Mouse (Mus musculus) forebrain, embryonic 11.5 days (tissue): ENCODE data around the gene Tpo. TPM values are rescaled to one million over a fixed set of nuclear protein-coding genes. Genes with fewer than 3 reads are reported as not detected.

Source experiments
- ATAC-seq: fragments of 200-750 bp; cut with Nextera tagmentation; replicated peaks from 2 replicates; pipeline ENCODE4 v1.8.0; 2017; ENCODE audit warnings: moderate TSS enrichment; ENCODE audit not compliant: low FRiP score
- DNase-seq: peaks from one replicate; pipeline ENCODE4 v3.0.0-alpha.2; 2017; ENCODE audit warnings: low spot score
- H3K27ac ChIP-seq: fragments of 300-500 bp; sonication (generic); 2 replicates; pipeline ENCODE4 v1.5.1; 2014; ENCODE audit warnings: low read depth, low read length
- H3K27me3 ChIP-seq: fragments of 300-500 bp; sonication (generic); 2 replicates; pipeline ENCODE4 v1.6.1; 2014; ENCODE audit warnings: mild to moderate bottlenecking, low read length, mixed read lengths; ENCODE audit not compliant: control insufficient read depth, insufficient read depth
- H3K36me3 ChIP-seq: fragments of 300-500 bp; sonication (generic); 2 replicates; pipeline ENCODE4 v1.6.1; 2014; ENCODE audit warnings: mild to moderate bottlenecking, low read length, moderate library complexity, mixed read lengths; ENCODE audit not compliant: control insufficient read depth, insufficient read depth
- H3K4me1 ChIP-seq: fragments of 300-500 bp; sonication (generic); replicated peaks from 2 replicates; pipeline ENCODE4 v1.6.1; 2014; ENCODE audit warnings: low read length, mixed read lengths; ENCODE audit not compliant: control insufficient read depth, insufficient read depth
- H3K4me2 ChIP-seq: fragments of 300-500 bp; sonication (generic); 2 replicates; pipeline ENCODE4 v1.6.1; 2014; ENCODE audit warnings: low read depth, mild to moderate bottlenecking, low read length, moderate library complexity, mixed read lengths; ENCODE audit not compliant: severe bottlenecking
- H3K4me3 ChIP-seq: fragments of 300-500 bp; sonication (generic); 2 replicates; pipeline ENCODE4 v1.5.1; 2014; ENCODE audit warnings: low read depth, low read length
- H3K9ac ChIP-seq: fragments of 300-500 bp; sonication (generic); 2 replicates; pipeline ENCODE4 v1.6.1; 2014; ENCODE audit warnings: low read length
- H3K9me3 ChIP-seq: fragments of 300-500 bp; sonication (generic); 2 replicates; pipeline ENCODE4 v1.6.1; 2016; ENCODE audit warnings: low read length, mixed read lengths; ENCODE audit not compliant: control insufficient read depth
- WGBS: fragments of 180-500 bp; shearing (Covaris S2); extraction: QIAGEN DNeasy Blood & Tissue Kit; methylation state at CpG from one replicate; pipeline ENCODE4 v1.1.7; 2014; 5-methylcytosine and 5-hydroxymethylcytosine counted together
- polyA plus RNA-seq: library from polyadenylated mRNA; unstranded; fragments of >200 nt; fragmentation: Nextera tagmentation; extraction: Ambion mirVana; gene quantifications from 2 replicates; pipeline ENCODE4 v1.2.1, GENCODE M21; 2014

Gene Tpo
- polyA plus RNA-seq, 1 experiment from 2014 or later = not detected

GRCm38 (mm10) chr12:30036569-30037055 is 95.8 kb downstream of the Tpo start:
- H3K36me3 ChIP-seq = no peaks in the 10 kb centered on the region
- DNase-seq (no peak), ATAC-seq (0 out of 2 replicates have a peak, but pooled peaks have one; percentile 10)
- peaks cover 8% of the 10 kb centered on the region; the same call in 1 of the 2 replicates for H3K4me1 ChIP-seq
- H3K9ac ChIP-seq = no peak overlapping the region
- H3K27me3 ChIP-seq = no peaks in the 10 kb centered on the region
- no peaks in the 10 kb centered on the region for H3K9me3 ChIP-seq
- no peak overlapping the region for H3K4me2 ChIP-seq
- H3K27ac ChIP-seq = peak overlapping the region; percentile 37; the same call in 1 of the 2 replicates
- no peak overlapping the region for H3K4me3 ChIP-seq
- WGBS = 49% methylated on average over 4 of the region's 4 CpGs

GRCm38 (mm10) chr12:30035841-30036568 is 96.4 kb downstream of the Tpo start:
- ATAC-seq = no peak
- peaks cover 8% of the 10 kb centered on the region; the same call in 1 of the 2 replicates for H3K4me1 ChIP-seq
- H3K27ac ChIP-seq = no peak overlapping the region
- H3K27me3 ChIP-seq = no peaks in the 10 kb centered on the region
- no peak overlapping the region for H3K9ac ChIP-seq
- H3K9me3 ChIP-seq = no peaks in the 10 kb centered on the region
- H3K36me3 ChIP-seq = no peaks in the 10 kb centered on the region
- no peak for DNase-seq
- no peak overlapping the region for H3K4me2 ChIP-seq
- H3K4me3 ChIP-seq = no peak overlapping the region

- no peak overlapping the region for H3K4me2 ChIP-seq
- no peaks in the 10 kb centered on the region for H3K36me3 ChIP-seq
- H3K9ac ChIP-seq = no peak overlapping the region
- no peak overlapping the region for H3K4me3 ChIP-seq
- no peaks in the 10 kb centered on the region for H3K9me3 ChIP-seq
- H3K27ac ChIP-seq = no peak overlapping the region
- 50% methylated on average over 1 of the region's 1 CpGs for WGBS
- ATAC-seq (no peak), DNase-seq (no peak)
- no peaks in the 10 kb centered on the region for H3K27me3 ChIP-seq
- peaks cover 8% of the 10 kb centered on the region; the same call in 1 of the 2 replicates for H3K4me1 ChIP-seq
Observed at GRCm38 (mm10) chr12:30035406-30035805, 97.0 kb downstream of the Tpo start.

DNA sequence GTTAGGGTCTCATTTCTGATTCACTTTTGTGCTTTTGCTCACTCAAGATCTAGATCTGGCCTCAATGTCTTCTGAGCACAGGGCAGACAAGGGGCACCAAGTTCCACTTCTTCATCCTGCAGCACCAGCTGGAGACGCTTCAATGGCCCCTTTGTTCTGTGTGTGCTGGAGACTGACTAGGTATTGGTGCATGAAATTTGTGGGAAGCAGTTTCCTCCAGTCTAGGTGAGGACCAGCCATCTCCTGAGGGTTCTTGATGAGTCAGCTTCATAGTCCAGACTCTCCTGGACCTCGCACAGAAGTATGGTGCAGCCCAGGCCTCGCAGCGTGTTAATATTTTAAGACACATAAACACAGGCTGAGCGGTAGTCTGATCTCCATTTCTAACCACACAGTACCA is 97.7 kb downstream of the Tpo start:
- no peak overlapping the region for H3K4me3 ChIP-seq
- no peak overlapping the region for H3K27ac ChIP-seq
- no peak overlapping the region for H3K4me2 ChIP-seq
- H3K36me3 ChIP-seq = no peaks in the 10 kb centered on the region
- no peaks in the 10 kb centered on the region for H3K27me3 ChIP-seq
- WGBS = 91% methylated on average over 5 of the region's 5 CpGs
- peaks cover 8% of the 10 kb centered on the region; the same call in 1 of the 2 replicates for H3K4me1 ChIP-seq
- DNase-seq (no peak), ATAC-seq (no peak)
- no peak overlapping the region for H3K9ac ChIP-seq
- no peaks in the 10 kb centered on the region for H3K9me3 ChIP-seq

DNA sequence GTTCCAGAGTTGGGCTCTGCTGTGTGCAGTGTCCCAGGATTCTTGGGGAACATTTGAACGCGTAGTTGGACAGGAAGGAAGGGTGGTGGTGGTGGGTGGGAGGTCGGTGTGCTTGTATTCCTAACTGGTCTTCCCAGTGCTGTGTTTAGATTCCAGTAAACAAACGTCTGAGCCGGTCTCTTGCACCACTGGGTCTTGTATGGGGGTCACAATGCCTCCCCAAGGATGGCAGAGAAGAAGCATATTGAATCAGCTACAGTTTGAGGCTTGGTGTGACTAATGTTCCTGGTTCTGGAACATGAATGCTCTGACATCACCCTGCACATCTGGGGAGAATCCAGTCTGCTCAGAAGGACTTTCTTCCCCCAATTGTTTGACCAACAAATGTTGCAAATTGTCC is 101.9 kb downstream of the Tpo start:
- DNase-seq = no peak
- 91% methylated on average over 5 of the region's 5 CpGs for WGBS
- no peak overlapping the region for H3K27ac ChIP-seq
- no peaks in the 10 kb centered on the region for H3K4me1 ChIP-seq
- H3K9me3 ChIP-seq = no peaks in the 10 kb centered on the region
- H3K9ac ChIP-seq = no peak overlapping the region
- no peak overlapping the region for H3K4me3 ChIP-seq
- no peaks in the 10 kb centered on the region for H3K36me3 ChIP-seq
- ATAC-seq = no peak
- H3K4me2 ChIP-seq = no peak overlapping the region
- no peaks in the 10 kb centered on the region for H3K27me3 ChIP-seq

- Histone ChIP-seq H3K27me3 (no peaks in the 10 kb centered on the region), H3K27ac (no peak overlapping the region), H3K4me2 (no peak overlapping the region), H3K4me3 (no peak overlapping the region), H3K9me3 (no peaks in the 10 kb centered on the region), H3K9ac (no peak overlapping the region), H3K36me3 (no peaks in the 10 kb centered on the region), H3K4me1 (no peaks in the 10 kb centered on the region)
- ATAC-seq (no peak), DNase-seq (no peak)
- 87% methylated on average over 1 of the region's 1 CpGs for WGBS
Observed at GRCm38 (mm10) chr12:30029111-30029510, 103.3 kb downstream of the Tpo start.

- DNase-seq (no peak), ATAC-seq (no peak)
- H3K27me3 ChIP-seq = no peaks in the 10 kb centered on the region
- H3K9ac ChIP-seq = no peak overlapping the region
- no peaks in the 10 kb centered on the region for H3K4me1 ChIP-seq
- no peaks in the 10 kb centered on the region for H3K36me3 ChIP-seq
- H3K9me3 ChIP-seq = no peaks in the 10 kb centered on the region
- no peak overlapping the region for H3K27ac ChIP-seq
- no peak overlapping the region for H3K4me3 ChIP-seq
- WGBS = 77% methylated on average over 3 of the region's 3 CpGs
- H3K4me2 ChIP-seq = no peak overlapping the region
Observed at GRCm38 (mm10) chr12:30027721-30028340, 104.6 kb downstream of the Tpo start.

- ATAC-seq (no peak), DNase-seq (no peak)
- 74% methylated on average over 2 of the region's 2 CpGs for WGBS
- Histone ChIP-seq H3K9me3 (no peaks in the 10 kb centered on the region), H3K27ac (no peak overlapping the region), H3K4me3 (no peak overlapping the region), H3K4me1 (no peaks in the 10 kb centered on the region), H3K4me2 (no peak overlapping the region), H3K27me3 (no peaks in the 10 kb centered on the region), H3K9ac (no peak overlapping the region), H3K36me3 (no peaks in the 10 kb centered on the region)
Observed at GRCm38 (mm10) chr12:30024264-30024825, 108.1 kb downstream of the Tpo start.
